Mouse (Mus musculus) MEL (cell line): ENCODE data around the gene Pcnx. TPM values are rescaled to one million over a fixed set of nuclear protein-coding genes. Genes with fewer than 3 reads are reported as not detected.

Experiments used
- DNase-seq: peaks from one replicate; pipeline ENCODE4 v3.0.0; 2011; ENCODE audit warnings: low read depth, low spot score
- H3K27ac ChIP-seq: 2 replicates; pipeline ENCODE4 v1.5.1; 2012; ENCODE audit warnings: low read depth, mild to moderate bottlenecking, control low read depth, low read length, moderate library complexity; ENCODE audit not compliant: control insufficient read depth
- H3K27me3 ChIP-seq, 2 experiments: fragments of 150-350 bp in 1 of 2; sonication (generic) in 1 of 2; 2 replicates each; pipeline ENCODE4 v1.6.1; 2012; ENCODE audit warnings: low read length in 2 of 2, mild to moderate bottlenecking in 2 of 2, improper control_type of control experiment in 1 of 2, moderate library complexity in 1 of 2; ENCODE audit not compliant: insufficient read depth in 2 of 2, control insufficient read depth in 1 of 2
- H3K36me3 ChIP-seq, 2 experiments: 2 replicates each; pipeline ENCODE4 v1.6.1; 2012 to 2014; ENCODE audit warnings: low read length in 2 of 2, improper control_type of control experiment in 1 of 2, inconsistent platforms in 1 of 2, mild to moderate bottlenecking in 1 of 2; ENCODE audit not compliant: insufficient read depth in 2 of 2, control insufficient read depth in 1 of 2
- H3K4me1 ChIP-seq, 2 experiments: fragments of 150-350 bp in 1 of 2; sonication (generic) in 1 of 2; 2 replicates each; pipeline ENCODE4 v1.6.1; 2012; ENCODE audit warnings: low read length in 2 of 2, improper control_type of control experiment in 1 of 2, mild to moderate bottlenecking in 1 of 2; ENCODE audit not compliant: insufficient read depth in 2 of 2, control insufficient read depth in 1 of 2
- H3K4me3 ChIP-seq, 2 experiments: fragments of 150-350 bp in 1 of 2; sonication (generic) in 1 of 2; 2 replicates each; pipeline ENCODE4 v1.5.1; 2012; ENCODE audit warnings: low read depth in 2 of 2, low read length in 2 of 2, mild to moderate bottlenecking in 2 of 2, moderate library complexity in 2 of 2, control low read depth in 1 of 2, improper control_type of control experiment in 1 of 2; ENCODE audit not compliant: control insufficient read depth in 1 of 2, insufficient read depth in 1 of 2
- H3K79me2 ChIP-seq: 2 replicates; pipeline ENCODE4 v1.6.1; 2012; ENCODE audit warnings: mild to moderate bottlenecking, low read length, moderate library complexity; ENCODE audit not compliant: control insufficient read depth, poor library complexity, insufficient read depth
- H3K9ac ChIP-seq: 2 replicates; pipeline ENCODE4 v1.6.1; 2012; ENCODE audit warnings: low read depth, mild to moderate bottlenecking, control low read depth, low read length, moderate library complexity; ENCODE audit not compliant: control insufficient read depth, poor library complexity, severe bottlenecking
- H3K9me3 ChIP-seq: fragments of 150-350 bp; sonication (generic); replicated peaks from 2 replicates; pipeline ENCODE4 v1.6.1; 2012; ENCODE audit warnings: mild to moderate bottlenecking, low read length, improper control_type of control experiment, moderate library complexity; ENCODE audit not compliant: insufficient read depth
- BHLHE40 ChIP-seq: IDR thresholded peaks from 2 replicates; pipeline ENCODE4 v1.6.1; 2012; ENCODE audit warnings: low read depth, mild to moderate bottlenecking, inconsistent platforms, low read length, improper control_type of control experiment, borderline replicate concordance
- CTCF ChIP-seq, 3 experiments: IDR thresholded peaks in 2 of 3; conservative IDR thresholded peaks in 1 of 3; 2 replicates each; pipeline ENCODE4 v1.5.1; 2011 to 2012; ENCODE audit warnings: low read length in 3 of 3, low read depth in 2 of 3, mild to moderate bottlenecking in 2 of 3, improper control_type of control experiment in 1 of 3, inconsistent platforms in 1 of 3, mixed read lengths in 1 of 3, moderate library complexity in 1 of 3; ENCODE audit not compliant: control insufficient read depth in 1 of 3, insufficient read depth in 1 of 3, poor library complexity in 1 of 3, severe bottlenecking in 1 of 3
- E2F4 ChIP-seq: IDR thresholded peaks from 2 replicates; pipeline ENCODE4 v1.6.1; 2011; ENCODE audit warnings: low read depth, low read length, improper control_type of control experiment, borderline replicate concordance
- GABPA ChIP-seq: IDR thresholded peaks from 2 replicates; pipeline ENCODE4 v1.6.1; 2012; ENCODE audit warnings: low read depth, mild to moderate bottlenecking, inconsistent platforms, low read length, improper control_type of control experiment, moderate library complexity
- HCFC1 ChIP-seq: IDR thresholded peaks from 2 replicates; pipeline ENCODE4 v1.6.1; 2012; ENCODE audit warnings: low read depth, mild to moderate bottlenecking, inconsistent platforms, low read length, improper control_type of control experiment, moderate library complexity
- JUND ChIP-seq: IDR thresholded peaks from 2 replicates; pipeline ENCODE4 v1.6.1; 2011; ENCODE audit warnings: low read depth, mild to moderate bottlenecking, improper control_type of control experiment, low read length
- MXI1 ChIP-seq: IDR thresholded peaks from 2 replicates; pipeline ENCODE4 v1.6.1; 2011; ENCODE audit warnings: mild to moderate bottlenecking, low read depth, low read length, improper control_type of control experiment
- MYB ChIP-seq: IDR thresholded peaks from 2 replicates; pipeline ENCODE4 v1.6.1; 2011; ENCODE audit warnings: mild to moderate bottlenecking, low read depth, low read length, improper control_type of control experiment
- POLR2AphosphoS2 ChIP-seq: IDR thresholded peaks from 2 replicates; pipeline ENCODE4 v1.6.1; 2011; ENCODE audit warnings: low read length, improper control_type of control experiment
- RAD21 ChIP-seq: IDR thresholded peaks from 2 replicates; pipeline ENCODE4 v1.6.1; 2011; ENCODE audit warnings: mild to moderate bottlenecking, low read depth, low read length, improper control_type of control experiment
- RCOR1 ChIP-seq: IDR thresholded peaks from 2 replicates; pipeline ENCODE4 v1.6.1; 2012; ENCODE audit warnings: low read depth, mild to moderate bottlenecking, inconsistent platforms, low read length, improper control_type of control experiment
- SIN3A ChIP-seq: IDR thresholded peaks from 2 replicates; pipeline ENCODE4 v1.6.1; 2012; ENCODE audit warnings: low read length, improper control_type of control experiment, inconsistent platforms
- SMC3 ChIP-seq: IDR thresholded peaks from 2 replicates; pipeline ENCODE4 v1.6.1; 2011; ENCODE audit warnings: low read depth, low read length, improper control_type of control experiment
- ZC3H11A ChIP-seq: IDR thresholded peaks from 2 replicates; pipeline ENCODE4 v1.6.1; 2012; ENCODE audit warnings: low read depth, mild to moderate bottlenecking, inconsistent platforms, low read length, improper control_type of control experiment
- ZNF384 ChIP-seq: IDR thresholded peaks from 2 replicates; pipeline ENCODE4 v1.6.1; 2012; ENCODE audit warnings: low read depth, mild to moderate bottlenecking, inconsistent platforms, low read length, improper control_type of control experiment
- polyA plus RNA-seq, 2 experiments: library from polyadenylated mRNA; stranded (reverse) in 1 of 2; unstranded in 1 of 2; fragments of >175 nt in 1 of 2; fragments of >200 nt in 1 of 2; gene quantifications; 2 replicates each; pipeline versions ENCODE4 v1.2.1 to v1.2.4; 2012; ENCODE audit warnings: low replicate concordance in 2 of 2, low read depth in 1 of 2; ENCODE audit not compliant: insufficient read length in 2 of 2, insufficient read depth in 1 of 2, missing spikeins in 1 of 2
- total RNA-seq: library from RNA; depleted of rRNA; stranded (reverse); fragments of 300-350 nt; gene quantifications from 2 replicates; pipeline ENCODE4 v1.2.3, GENCODE M21; 2012

The Pcnx gene
- total and polyA plus RNA-seq, 3 experiments: 8.9 to 140 (median 20.6) TPM

GRCm38 (mm10) chr12:81971884-81972362 lies 112.1 kb downstream of the Pcnx start:
- Histone ChIP-seq H3K36me3 (no peaks in the 10 kb centered on the region; a peak in 1 of 4 replicates), H3K4me1 (no peaks in the 10 kb centered on the region), H3K9me3 (no peaks in the 10 kb centered on the region), H3K4me3 (no peak overlapping the region), H3K27ac (no peak overlapping the region), H3K9ac (no peak overlapping the region), H3K79me2 (no peaks in the 10 kb centered on the region), H3K27me3 (no peaks in the 10 kb centered on the region)
- no peak for DNase-seq
- TF ChIP-seq POLR2AphosphoS2: no peak
- TF ChIP-seq MXI1: no peak
- no peak for TF ChIP-seq RCOR1
- TF ChIP-seq RAD21: no peak
- no peak for TF ChIP-seq BHLHE40
- TF ChIP-seq JUND: no peak

GRCm38 (mm10) chr12:81974806-81975205 lies 115.0 kb downstream of the Pcnx start:
- H3K4me3 ChIP-seq: no peak overlapping the region
- H3K4me1 ChIP-seq: no peaks in the 10 kb centered on the region
- H3K27ac ChIP-seq: no peak overlapping the region
- H3K9me3 ChIP-seq: no peaks in the 10 kb centered on the region
- peak; percentile 51; the same call in 1 of the 2 replicates for TF ChIP-seq ZC3H11A
- peak; percentile 66 for TF ChIP-seq RAD21
- peak; percentile 79 for TF ChIP-seq SMC3
- no peak for TF ChIP-seq E2F4
- peak; percentile 45 to 67 (median 51) for TF ChIP-seq CTCF (IDR thresholded peaks at IDR 0.05 in 2 of 3, conservative IDR thresholded peaks at IDR 0.05 in 1 of 3; ENCODE audit: control insufficient read depth in 1 of 3, insufficient read depth in 1 of 3, low read depth in 2 of 3, low read length in 3 of 3, poor library complexity in 1 of 3, severe bottlenecking in 1 of 3)
- TF ChIP-seq SIN3A: no peak
- no peak for TF ChIP-seq GABPA
- TF ChIP-seq, all 39 proteins: peak for 4
- Histone ChIP-seq H3K27me3 (no peaks in the 10 kb centered on the region), H3K36me3 (no peaks in the 10 kb centered on the region; a peak in 1 of 4 replicates), H3K9ac (no peak overlapping the region), H3K79me2 (no peaks in the 10 kb centered on the region)
- peak; percentile 62 for DNase-seq

- peaks cover 0 to 4% of the 10 kb centered on the region in 2 experiments; a peak in 1 of 4 replicates for H3K36me3 ChIP-seq
- DNase-seq: no peak
- no peaks in the 10 kb centered on the region for H3K79me2 ChIP-seq
- TF ChIP-seq HCFC1 (no peak), SMC3 (peak; percentile 29; the same call in 1 of the 2 replicates), RAD21 (peak; percentile 15), SIN3A (no peak), ZNF384 (no peak), RCOR1 (no peak), CTCF (IDR thresholded peaks at IDR 0.05 in 2 of 3, conservative IDR thresholded peaks at IDR 0.05 in 1 of 3; ENCODE audit: control insufficient read depth in 1 of 3, insufficient read depth in 1 of 3, low read depth in 2 of 3, low read length in 3 of 3, poor library complexity in 1 of 3, severe bottlenecking in 1 of 3) (peak; percentile 17 to 35 (median 30); a peak in 4 of 6 replicates), MYB (no peak)
- H3K27ac ChIP-seq: no peak overlapping the region
- no peak overlapping the region for H3K9ac ChIP-seq
- no peak overlapping the region for H3K4me3 ChIP-seq
- H3K4me1 ChIP-seq: no peaks in the 10 kb centered on the region
- H3K27me3 ChIP-seq: no peaks in the 10 kb centered on the region
- no peaks in the 10 kb centered on the region for H3K9me3 ChIP-seq
Measured at GRCm38 (mm10) chr12:81977346-81977745, 117.5 kb downstream of the Pcnx start.
